Mouse (Mus musculus) left cerebral cortex, adult 2 months (tissue): ENCODE data around the gene Reck. TPM values are rescaled to one million over a fixed set of nuclear protein-coding genes. Genes with fewer than 3 reads are reported as not detected.

Source experiments
- DNase-seq, 2 experiments: peaks; one replicate each; pipeline ENCODE4 v3.0.0; 2021 to 2022; ENCODE audit warnings: low spot score in 2 of 2, mixed read lengths in 1 of 2; ENCODE audit errors: extremely low spot score in 1 of 2
- H3K27ac ChIP-seq: fragments of 200-600 bp; 2 replicates; pipeline ENCODE4 v1.8.1; 2022
- H3K4me3 ChIP-seq: fragments of 200-600 bp; 2 replicates; pipeline ENCODE4 v1.8.1; 2022
- CTCF ChIP-seq: fragments of 200-600 bp; IDR thresholded peaks from 2 replicates; pipeline ENCODE4 v1.8.1; 2022; ENCODE audit warnings: antibody characterized with exemption, mild to moderate bottlenecking, moderate library complexity
- intact Hi-C: fragments of 180-260 bp; cut with DNase I; formaldehyde crosslinking; loops from one replicate; pipeline ENCODE4 v1.15.1; 2025
- total RNA-seq, 2 experiments: library from RNA; stranded (reverse); gene quantifications; 2 replicates each; pipeline ENCODE4 v1.2.3; 2021

The Reck gene
- total RNA-seq, 2 experiments from 2014 or later: 7.6 to 8.6 TPM

GRCm38 (mm10) chr4:43920602-43921001 lies 45.3 kb downstream of the Reck start:
- intact Hi-C loops: no loop called here
- Histone ChIP-seq H3K27ac (no peak overlapping the region), H3K4me3 (no peak overlapping the region)
- no peak for DNase-seq
- TF ChIP-seq CTCF: peak; percentile 4

GRCm38 (mm10) chr4:43925125-43925524 lies 49.8 kb downstream of the Reck start:
- no peak overlapping the region for H3K27ac ChIP-seq
- no peak for TF ChIP-seq CTCF
- no peak overlapping the region for H3K4me3 ChIP-seq
- no peak for DNase-seq
- intact Hi-C loops: loop anchor here (2.0 kb wide), 1 partner anchor 32 kb away; the partner anchor contains the start of gene Glipr2

DNA sequence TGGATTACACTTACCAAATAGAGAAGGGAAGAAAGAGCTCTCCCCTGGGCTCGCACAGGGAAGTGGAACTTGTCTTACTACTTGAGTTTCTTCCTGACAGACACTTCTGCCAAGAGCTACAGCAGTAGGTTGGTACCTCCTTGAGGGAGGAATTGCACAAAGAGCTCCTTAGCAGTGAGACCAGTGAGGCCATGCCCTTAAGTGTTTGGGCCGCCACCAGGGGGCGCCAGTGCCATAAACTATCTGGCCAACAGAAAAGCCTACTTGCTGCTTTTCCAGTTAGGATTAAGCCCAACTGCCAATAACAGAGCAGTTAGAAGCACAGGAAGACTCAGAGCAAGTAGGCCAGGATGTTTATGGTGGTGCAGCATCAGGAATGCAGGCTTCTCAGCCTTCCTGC lies 50.4 kb downstream of the Reck start:
- DNase-seq: peak; percentile 78 to 84
- peak; percentile 93 for TF ChIP-seq CTCF
- Histone ChIP-seq H3K4me3 (no peak overlapping the region), H3K27ac (no peak overlapping the region)
- intact Hi-C loops: loop anchor here (2.0 kb wide), 1 partner anchor 31 kb away; the partner anchor contains the start of gene Glipr2

GRCm38 (mm10) chr4:43927826-43928225 lies 52.5 kb downstream of the Reck start:
- no peak for DNase-seq
- TF ChIP-seq CTCF: peak; percentile 33
- intact Hi-C loops: loop anchor here (1.0 kb wide), 1 partner anchor 54 kb away; no protein-coding TSS in a partner anchor

DNA sequence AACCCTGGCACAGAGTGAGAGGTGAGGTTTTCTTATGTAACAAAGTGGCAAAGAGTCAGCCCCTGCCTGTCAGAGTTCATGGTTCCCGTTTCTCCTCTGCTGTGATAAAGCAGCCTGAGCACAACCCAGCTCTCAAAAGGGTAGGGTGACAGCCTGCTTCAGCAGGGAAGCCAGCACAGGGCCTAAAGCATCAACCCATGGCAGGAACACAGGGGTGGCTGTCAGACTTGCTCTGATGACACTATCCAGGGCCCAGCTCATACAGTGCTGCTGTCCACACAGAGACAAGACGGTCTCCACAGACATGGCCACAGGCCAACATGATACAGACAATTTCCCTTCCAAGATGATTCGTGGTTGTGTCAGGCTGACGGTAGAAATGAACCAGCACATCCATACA lies 56.5 kb downstream of the Reck start:
- H3K27ac ChIP-seq: no peak overlapping the region
- no peak for DNase-seq
- H3K4me3 ChIP-seq: no peak overlapping the region
- intact Hi-C loops: no loop called here
- no peak for TF ChIP-seq CTCF

More at GRCm38 (mm10) chr4:43927826-43928225, 52.5 kb downstream of the Reck start:
- Histone ChIP-seq H3K27ac (no peak overlapping the region), H3K4me3 (no peak overlapping the region)

DNA sequence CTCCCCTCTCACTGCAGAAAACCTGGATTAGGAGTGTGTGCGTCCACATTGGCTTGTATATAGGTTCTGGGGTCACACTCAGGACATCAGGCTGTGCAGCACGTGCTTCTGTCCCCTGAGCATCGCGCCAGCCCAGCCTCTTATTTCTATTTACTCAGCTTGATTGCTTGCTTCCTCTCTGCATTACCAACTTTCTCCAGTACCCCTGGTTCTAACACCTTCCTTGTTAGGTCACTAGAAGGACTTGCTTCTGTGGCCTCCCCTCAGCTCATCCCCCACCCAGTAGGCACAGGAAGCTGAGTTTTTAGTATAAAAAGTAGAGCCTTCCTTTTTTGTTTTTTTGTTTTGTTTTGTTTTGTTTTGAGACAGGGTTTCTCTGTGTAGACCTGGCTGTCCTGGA lies 60.9 kb downstream of the Reck start:
- no peak for DNase-seq

DNA sequence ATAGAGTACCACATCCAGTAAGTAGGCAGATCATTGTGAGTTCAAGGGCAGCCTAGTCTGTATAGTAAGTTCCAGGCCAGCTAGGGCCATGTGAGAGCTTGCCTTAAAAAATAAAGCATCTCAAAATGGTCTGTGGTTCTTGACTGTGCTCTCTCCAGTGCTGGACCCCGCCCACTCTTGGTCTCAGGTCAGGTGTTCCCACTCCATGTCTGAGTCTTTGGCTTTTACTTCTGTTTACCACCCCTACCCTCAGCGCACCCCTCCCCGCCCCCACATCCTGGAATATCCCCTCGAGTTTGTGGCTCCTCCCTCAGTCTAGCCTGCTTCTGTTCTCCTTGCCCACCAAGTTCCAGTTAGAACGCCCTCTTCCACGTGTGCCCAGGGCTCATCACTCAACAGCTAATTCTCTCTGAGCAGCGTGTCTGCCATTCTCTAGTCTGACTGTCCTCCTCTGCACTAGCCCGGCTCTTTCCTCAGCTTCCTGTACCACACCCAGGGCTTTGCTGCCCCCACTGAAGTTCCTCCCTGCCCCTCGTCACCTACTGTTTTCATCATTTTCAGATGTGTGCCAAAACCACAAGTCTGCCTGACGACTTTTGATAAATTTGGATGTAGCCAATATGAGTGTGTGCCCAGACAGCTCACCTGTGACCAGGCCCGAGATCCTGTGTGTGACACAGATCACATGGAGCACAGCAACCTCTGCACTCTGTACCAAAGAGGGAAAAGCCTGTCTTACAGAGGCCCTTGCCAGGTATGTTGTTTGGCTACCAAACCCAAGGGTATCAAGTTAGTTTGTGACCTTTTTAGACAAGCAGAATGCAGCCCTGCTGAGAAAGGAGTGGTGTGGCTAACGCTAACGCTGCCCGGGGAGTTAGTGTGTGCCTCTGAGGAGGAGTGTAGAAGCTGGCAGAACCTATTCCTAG lies 61.7 kb downstream of the Reck start:
- no peak for DNase-seq
- no peak for TF ChIP-seq CTCF
- no peak overlapping the region for H3K27ac ChIP-seq
- intact Hi-C loops: no loop called here
- H3K4me3 ChIP-seq: no peak overlapping the region

More for the DNA sequence above, 60.9 kb downstream of the Reck start:
- Histone ChIP-seq H3K27ac (no peak overlapping the region), H3K4me3 (no peak overlapping the region)
- TF ChIP-seq CTCF: no peak
- intact Hi-C loops: no loop called here

DNA sequence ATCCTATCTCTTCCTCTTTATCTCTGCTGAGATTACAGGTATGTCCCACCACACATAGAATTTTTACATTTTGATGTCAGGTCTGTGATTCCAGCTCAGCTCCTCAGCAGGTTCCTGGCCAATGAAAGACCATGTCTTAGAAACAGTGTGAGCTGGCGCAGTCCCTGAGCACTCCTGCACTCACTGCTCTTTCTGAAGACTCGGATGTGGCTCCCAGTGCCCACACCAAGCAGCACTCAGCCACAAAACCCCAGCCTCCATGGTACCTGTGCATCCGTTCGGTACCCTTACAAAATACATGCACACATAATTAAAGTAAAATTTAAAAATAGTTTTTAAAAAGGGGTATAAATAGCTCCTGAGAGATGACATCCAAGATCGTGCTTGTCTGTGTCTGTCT lies 66.0 kb downstream of the Reck start:
- H3K4me3 ChIP-seq: no peak overlapping the region
- intact Hi-C loops: no loop called here
- no peak for DNase-seq
- H3K27ac ChIP-seq: no peak overlapping the region
- no peak for TF ChIP-seq CTCF

GRCm38 (mm10) chr4:43942421-43942820 lies 67.1 kb downstream of the Reck start:
- no peak overlapping the region for H3K27ac ChIP-seq
- DNase-seq: no peak
- intact Hi-C loops: no loop called here
- no peak overlapping the region for H3K4me3 ChIP-seq
- TF ChIP-seq CTCF: no peak

GRCm38 (mm10) chr4:43947571-43947970 lies 72.2 kb downstream of the Reck start:
- H3K27ac ChIP-seq: no peak overlapping the region
- no peak for DNase-seq
- no peak for TF ChIP-seq CTCF
- intact Hi-C loops: no loop called here
- H3K4me3 ChIP-seq: no peak overlapping the region

GRCm38 (mm10) chr4:43957292-43957845 lies 82.0 kb downstream of the Reck start, which contains the start of gene Glipr2:
Glipr2 (plus strand) TSS chr4:43957401.
- intact Hi-C loops: loop anchor here (2.0 kb wide), 1 partner anchor 33 kb away; no protein-coding TSS in a partner anchor
- TF ChIP-seq CTCF: peak; percentile 71
- peak within 1 kb of the TSS; percentile 55 for H3K4me3 ChIP-seq
- H3K27ac ChIP-seq: no peak within 1 kb of the TSS
- DNase-seq: peak; percentile 62 to 63

DNA sequence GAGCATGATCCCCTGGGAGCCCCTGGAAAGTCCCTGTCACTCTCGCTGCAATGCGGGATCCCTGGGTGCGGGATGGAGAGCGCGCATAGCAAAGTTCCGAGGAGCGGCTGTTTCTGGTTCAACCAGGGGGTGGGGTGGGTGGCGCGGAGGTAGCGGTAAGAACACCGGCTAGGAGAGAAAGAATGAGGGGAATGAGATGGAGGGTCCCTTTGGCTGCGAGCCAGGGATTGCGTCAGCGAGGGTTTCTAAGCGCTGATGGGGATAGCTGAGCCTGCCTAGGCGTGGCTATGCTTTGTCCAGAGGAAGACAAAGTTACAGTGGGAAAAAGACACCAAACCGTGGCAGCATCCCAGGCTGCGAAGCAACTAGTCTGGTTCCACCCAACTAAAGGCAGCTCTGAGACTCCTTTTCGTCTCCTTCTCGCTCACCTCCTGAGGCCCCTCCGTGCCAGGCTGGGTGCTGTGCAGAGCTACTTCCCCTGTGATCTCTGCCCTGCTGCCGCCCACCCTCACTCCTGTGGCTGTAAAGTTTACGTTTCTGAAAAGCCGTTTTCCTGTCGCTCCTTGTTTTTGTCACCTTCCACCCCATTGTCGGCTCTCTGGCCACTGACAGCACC lies 82.6 kb downstream of the Reck start:
- no peak for TF ChIP-seq CTCF
- Histone ChIP-seq H3K27ac (no peak overlapping the region), H3K4me3 (peak overlapping the region; percentile 55)
- peak in 1 of 2 experiments; percentile 19 for DNase-seq
- intact Hi-C loops: loop anchor here (2.0 kb wide), 2 partner anchors 21 to 33 kb away; no protein-coding TSS in a partner anchor
